Comparison of ENCODE assay signal across 8 mouse cellular contexts in the genomic region with DNA sequence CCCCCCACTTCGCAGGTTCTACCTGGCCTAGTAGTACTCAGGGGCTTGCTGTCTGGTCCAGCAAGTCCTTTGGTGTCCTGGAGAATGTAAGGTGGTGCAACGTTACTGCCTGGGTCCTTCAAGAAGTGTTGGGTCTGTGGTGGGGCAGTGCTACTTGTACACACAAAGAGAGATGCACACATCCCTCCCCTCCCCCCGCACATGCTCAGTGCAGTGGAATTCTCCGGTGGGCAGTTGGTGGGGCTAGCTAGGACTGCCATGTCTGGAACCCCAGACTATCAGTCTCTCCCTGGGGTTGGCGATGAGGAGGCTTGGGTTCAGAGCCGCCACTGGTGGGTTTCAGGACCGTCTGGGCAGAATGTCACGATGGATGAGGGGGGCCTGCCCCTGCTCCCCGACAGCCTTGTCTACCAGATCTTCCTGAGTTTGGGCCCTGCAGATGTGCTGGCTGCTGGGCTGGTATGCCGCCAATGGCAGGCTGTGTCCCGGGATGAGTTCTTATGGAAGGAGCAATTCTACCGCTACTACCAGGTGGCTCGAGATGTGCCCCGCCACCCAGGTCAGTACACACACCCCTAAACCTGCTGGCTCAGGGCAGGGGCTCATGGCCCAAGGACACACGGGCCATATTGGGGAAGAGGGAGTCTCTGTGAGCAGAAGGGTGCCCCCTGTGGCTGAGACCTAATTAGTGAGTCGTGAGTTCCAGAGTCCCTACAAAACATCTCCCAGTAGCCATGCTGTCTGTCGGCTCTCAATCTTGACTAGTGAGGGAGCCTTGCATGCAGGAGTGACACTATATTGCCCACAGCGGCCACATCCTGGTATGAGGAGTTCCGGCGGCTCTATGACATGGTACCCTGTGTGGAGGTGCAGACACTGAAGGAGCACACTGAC. TPM values are rescaled to one million over a fixed set of nuclear protein-coding genes. Genes with fewer than 3 reads are reported as not detected.
DNase-seq lines count a peak whose midpoint lies in the region; ATAC-seq and TF ChIP-seq lines count a peak whose summit lies in the region.

A gene (minus strand): TSS at position 127 of the 894 bp plus-strand sequence.

- 76% methylated on average over 20 of the region's 20 CpGs for WGBS in spleen, adult 2 months
- 81% methylated on average over 20 of the region's 20 CpGs for WGBS in hindbrain, embryonic 14.5 days
- 79% methylated on average over 20 of the region's 20 CpGs for WGBS in midbrain, embryonic 12.5 days

- H3K4me2 ChIP-seq in hindbrain, embryonic 14.5 days (replicated peaks): peak within 1 kb of the TSS; percentile 97
- peak within 1 kb of the TSS; percentile 92 for H3K4me2 ChIP-seq in midbrain, embryonic 12.5 days (replicated peaks)

- H3K36me3 ChIP-seq in spleen, adult 2 months (ENCODE audit: control insufficient read depth, insufficient read depth, low read length): peaks cover 15% of the 10 kb centered on the region
- H3K36me3 ChIP-seq in hindbrain, embryonic 14.5 days (replicated peaks; ENCODE audit: control insufficient read depth, insufficient read depth): peaks cover 37% of the 10 kb centered on the region
- H3K36me3 ChIP-seq in midbrain, embryonic 12.5 days: peaks cover 42% of the 10 kb centered on the region

- ATAC-seq in hindbrain, embryonic 14.5 days (ENCODE audit: low FRiP score): no peak; the same call in 1 of the 2 replicates
- ATAC-seq in midbrain, embryonic 12.5 days (ENCODE audit: low FRiP score, low read depth): no peak

- peaks cover 14% of the 10 kb centered on the region; the same call in 1 of the 2 replicates for H3K4me1 ChIP-seq in spleen, adult 2 months (ENCODE audit: control insufficient read depth, insufficient read depth, insufficient read length)
- peaks cover 11% of the 10 kb centered on the region for H3K4me1 ChIP-seq in hindbrain, embryonic 14.5 days (replicated peaks; ENCODE audit: control insufficient read depth, insufficient read depth, low read length)
- H3K4me1 ChIP-seq in midbrain, embryonic 12.5 days: peaks cover 16% of the 10 kb centered on the region

- intact Hi-C loops in gastrocnemius, postnatal 36 days (cut with DNase I): no loop called here

- TF ChIP-seq CTCF in spleen, adult 2 months (IDR thresholded peaks at IDR 0.05; ENCODE audit: extremely low read depth, insufficient read depth, insufficient read length, insufficient replicate concordance): no peak

- no peak for TF ChIP-seq POLR2A in spleen, adult 2 months (IDR thresholded peaks at IDR 0.05; ENCODE audit: low read depth, low read length)

- DNase-seq in cerebellum, adult 11 months: peak; percentile 45
- no peak for DNase-seq in cerebellum, postnatal 14 days
- DNase-seq in spleen, adult 2 months (ENCODE audit: low read depth in 1 of 2, low spot score in 2 of 2): no peak
- no peak for DNase-seq in spleen, postnatal 14 days (ENCODE audit: low spot score in 2 of 2)
- DNase-seq in hindbrain, embryonic 14.5 days (ENCODE audit: low spot score): no peak
- no peak for DNase-seq in urinary bladder, postnatal 25 days (ENCODE audit: low spot score)
- DNase-seq in gastrocnemius, postnatal 36 days: no peak

- no peaks in the 10 kb centered on the region for H3K9me3 ChIP-seq in hindbrain, embryonic 14.5 days (ENCODE audit: control insufficient read depth, low read length)
- no peaks in the 10 kb centered on the region for H3K9me3 ChIP-seq in midbrain, embryonic 12.5 days

- H3K27me3 ChIP-seq in spleen, adult 2 months (ENCODE audit: control insufficient read depth, insufficient read depth, low read length): no peaks in the 10 kb centered on the region
- H3K27me3 ChIP-seq in hindbrain, embryonic 14.5 days (ENCODE audit: control insufficient read depth, insufficient read depth, low read length): no peaks in the 10 kb centered on the region
- no peaks in the 10 kb centered on the region for H3K27me3 ChIP-seq in midbrain, embryonic 12.5 days

- H3K4me3 ChIP-seq in spleen, adult 2 months (ENCODE audit: extremely low read depth, insufficient read depth, insufficient read length): peak within 1 kb of the TSS; percentile 83
- H3K4me3 ChIP-seq in hindbrain, embryonic 14.5 days (replicated peaks; ENCODE audit: low read length): peak within 1 kb of the TSS; percentile 71
- H3K4me3 ChIP-seq in midbrain, embryonic 12.5 days: peak within 1 kb of the TSS; percentile 66

- peak within 1 kb of the TSS; percentile 92 for H3K9ac ChIP-seq in hindbrain, embryonic 14.5 days
- H3K9ac ChIP-seq in midbrain, embryonic 12.5 days (replicated peaks): peak within 1 kb of the TSS; percentile 89

- peak within 1 kb of the TSS; percentile 58 for H3K27ac ChIP-seq in spleen, adult 2 months (ENCODE audit: insufficient read depth, low read length)
- H3K27ac ChIP-seq in hindbrain, embryonic 14.5 days: peak within 1 kb of the TSS; percentile 72
- peak within 1 kb of the TSS; percentile 52 for H3K27ac ChIP-seq in midbrain, embryonic 12.5 days (replicated peaks)

RNA-seq across cellular contexts. Expression of the gene that starts here (rescaled TPM):
- 1.9 TPM in 2 replicates for polyA plus RNA-seq in spleen, adult 2 months (2012; rRNA removed)
- 4.1 and 5.5 TPM in 2 replicates for polyA plus RNA-seq in hindbrain, embryonic 14.5 days (2014; fragmentation: Nextera tagmentation; extraction: Ambion mirVana)
- 5.1 and 5.3 TPM in 2 replicates for polyA plus RNA-seq in midbrain, embryonic 12.5 days (2016; fragmentation: Nextera tagmentation; extraction: Ambion mirVana)
- 1 to 10 TPM; 1.4 to 1.5 TPM for total RNA-seq in gastrocnemius, postnatal 36 days (2021)
